Mouse (Mus musculus) megakaryocyte-erythroid progenitor cell, adult 5-6 weeks (primary cell): ENCODE data around the gene Ssbp2. TPM values are rescaled to one million over a fixed set of nuclear protein-coding genes. Genes with fewer than 3 reads are reported as not detected.

Experiments used
- total RNA-seq, 2 experiments: library from RNA; stranded (forward) in 1 of 2; stranded (reverse) in 1 of 2; fragments of 200-1000, 215-1000 nt in 1 of 2; fragments of >200 nt in 1 of 2; fragmentation: Nextera tagmentation in 1 of 2; gene quantifications; 2 replicates each; pipeline ENCODE4 v1.2.3; 2014 to 2017

The Ssbp2 gene
- total RNA-seq, 2 experiments from 2014 or later, result 42.8 to 94.0 TPM

Other genes with a start within 250 kb of the Ssbp2 start
- gene Atg10, start 236.3 kb upstream of the Ssbp2 start, total RNA-seq (2014; fragmentation: Nextera tagmentation), result 3.6 and 3.9 TPM in 2 replicates
- 5.4 and 7.3 TPM in 2 replicates for gene Atg10, start 236.3 kb upstream of the Ssbp2 start, total RNA-seq (2017)